Mouse (Mus musculus) frontal cortex, postnatal 14 days (tissue): ENCODE results near the gene Tmtc2.
A peak's percentile ranks its signal among the peaks of the same experiment; 100 is the strongest.

Experiments used
- DNase-seq, 2 experiments: peaks; one replicate each; pipeline ENCODE4 v3.0.0; 2022; ENCODE audit warnings: low spot score in 2 of 2

Gene Tmtc2

GRCm38 (mm10) chr10:105500482-105500881 lies 73.8 kb downstream of the Tmtc2 start:
- DNase-seq = no peak

DNA sequence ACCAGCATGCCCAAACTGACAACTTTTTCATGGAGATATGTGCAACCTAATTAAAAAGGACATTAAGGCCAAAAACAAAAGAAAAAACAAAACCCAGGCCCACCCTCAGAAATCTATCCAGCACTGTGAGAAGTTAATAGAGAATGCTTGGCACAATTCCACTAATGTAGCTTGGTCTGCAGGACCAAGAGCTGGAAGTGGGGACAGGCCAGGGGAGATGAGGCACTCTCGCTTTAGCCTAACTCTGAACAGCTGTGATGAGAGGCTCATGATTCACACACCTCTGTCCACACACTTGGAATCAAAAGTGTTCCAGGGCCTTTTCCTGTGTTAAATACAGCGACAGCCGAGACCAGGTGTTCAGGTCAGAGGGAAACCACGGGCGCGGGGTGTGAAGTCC lies 79.0 kb downstream of the Tmtc2 start:
- DNase-seq = no peak

DNA sequence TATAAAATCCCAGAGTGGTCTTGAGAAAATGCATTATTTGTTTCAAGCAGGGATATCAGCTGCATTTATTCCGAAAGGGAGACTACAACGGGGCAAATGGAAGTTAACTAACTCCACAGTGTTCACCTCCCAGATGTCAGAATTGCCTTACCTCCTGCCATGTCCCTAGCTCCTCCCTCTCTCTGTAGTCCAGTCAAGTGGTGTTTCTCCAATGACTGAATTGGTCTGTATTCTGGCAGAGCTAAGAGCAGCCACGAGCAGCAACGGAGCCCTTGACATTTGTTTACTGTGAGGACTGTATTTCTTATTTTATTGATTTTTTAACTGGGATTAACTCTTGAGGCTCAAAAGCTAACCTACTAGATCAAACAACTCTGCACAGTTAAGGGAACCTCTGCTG lies 81.8 kb downstream of the Tmtc2 start:
- no peak for DNase-seq

- DNase-seq = no peak
Measured at GRCm38 (mm10) chr10:105490748-105491147, 83.5 kb downstream of the Tmtc2 start.

DNA sequence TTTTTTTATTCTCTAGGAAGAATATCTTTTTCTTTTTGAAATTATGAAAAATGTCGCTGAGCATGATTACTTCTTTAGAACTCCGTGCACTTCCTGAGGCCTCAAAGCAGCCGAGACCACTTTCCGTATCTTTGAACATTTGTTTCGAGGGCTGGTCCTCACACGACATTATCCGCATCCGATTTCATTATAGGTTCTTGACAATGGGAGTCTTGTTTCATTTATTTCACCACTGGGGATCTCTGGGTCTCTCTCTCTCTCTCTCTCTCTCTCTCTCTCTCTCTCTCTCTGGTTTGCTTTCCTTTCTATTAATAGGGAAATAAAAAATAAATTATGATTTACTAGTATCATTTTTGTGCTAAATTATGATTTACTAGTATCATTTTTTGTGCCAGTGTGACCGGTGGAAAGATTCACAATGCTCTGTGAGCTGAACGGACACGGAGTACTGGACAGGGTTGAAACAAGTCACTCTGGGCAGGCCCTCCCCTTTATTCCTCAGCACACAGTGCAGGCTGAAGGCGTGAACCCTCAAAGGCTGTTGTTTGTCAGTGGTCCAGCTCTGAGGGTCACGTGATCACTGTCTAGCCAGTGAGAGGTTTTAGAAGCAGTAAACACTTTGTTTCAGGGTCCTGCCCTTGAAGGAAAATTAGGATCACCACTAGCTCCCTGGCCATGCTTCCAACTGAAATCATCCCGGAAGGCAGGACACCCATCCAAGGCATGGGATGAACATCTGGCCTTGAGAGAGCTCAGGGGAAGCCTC lies 84.1 kb downstream of the Tmtc2 start:
- no peak for DNase-seq

- no peak for DNase-seq
Measured at GRCm38 (mm10) chr10:105486977-105487376, 87.3 kb downstream of the Tmtc2 start.

- no peak for DNase-seq
Measured at GRCm38 (mm10) chr10:105484355-105485094, 89.7 kb downstream of the Tmtc2 start.

GRCm38 (mm10) chr10:105479771-105480170 lies 94.5 kb downstream of the Tmtc2 start:
- no peak for DNase-seq

DNA sequence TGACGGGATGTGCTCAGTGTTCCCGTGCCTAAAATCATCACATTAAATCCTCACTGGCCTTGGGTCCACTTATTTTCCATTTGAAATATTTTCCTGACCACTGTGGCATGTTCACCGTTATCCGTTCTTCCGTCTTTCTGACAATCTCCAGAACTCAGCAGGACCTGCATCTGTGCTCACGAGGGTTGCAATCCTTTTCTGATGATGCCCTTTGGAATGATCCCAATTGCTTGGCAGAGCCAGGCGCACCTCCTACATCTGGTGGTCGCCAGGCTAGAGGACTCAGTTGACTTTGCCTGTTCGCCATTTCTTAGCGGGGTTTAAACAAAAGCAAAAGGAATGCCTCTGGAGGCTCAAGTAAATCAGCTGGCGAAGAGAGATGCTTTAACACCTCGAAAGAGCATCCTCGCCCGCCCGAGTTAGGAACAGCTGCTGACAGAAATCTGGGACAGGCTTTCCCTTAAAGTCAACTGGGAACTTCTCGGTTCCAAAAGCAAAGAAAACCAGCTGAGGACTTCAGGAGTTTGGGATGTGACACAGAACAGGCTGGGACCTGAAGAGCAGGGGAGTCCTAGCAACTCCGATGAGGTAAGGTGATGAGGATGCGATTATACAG lies 96.5 kb downstream of the Tmtc2 start:
- DNase-seq = peak in 1 of 2 experiments; percentile 10

DNA sequence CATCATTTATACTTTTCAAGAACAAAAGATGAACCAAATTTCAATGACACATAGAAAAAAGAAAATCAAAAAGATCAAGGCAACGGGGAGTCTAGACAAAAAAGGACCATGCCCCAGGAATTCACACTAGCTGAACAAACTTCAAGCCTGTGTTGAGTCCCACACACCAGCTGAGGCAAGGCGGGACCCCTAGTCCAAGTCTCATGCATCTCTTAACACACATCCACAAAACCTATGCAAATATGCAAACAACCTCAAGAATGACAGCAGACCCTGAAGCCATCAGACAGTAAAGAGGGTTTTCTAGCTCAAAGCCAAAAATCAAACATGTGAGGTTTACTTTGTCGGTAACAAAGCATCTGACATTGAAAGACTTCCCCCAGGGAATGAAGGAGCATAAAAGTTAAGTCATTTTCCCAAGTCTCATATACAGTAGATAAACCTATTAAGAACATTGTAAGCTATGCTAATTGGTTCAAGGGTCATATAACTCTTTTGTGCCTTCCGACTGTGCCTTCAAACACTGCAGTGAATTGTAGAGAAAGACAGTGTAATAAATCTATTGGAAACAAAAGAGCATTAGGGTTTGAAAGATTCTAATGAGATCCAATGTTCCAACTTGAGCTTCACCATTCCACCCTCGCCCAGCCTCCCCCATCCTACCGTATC lies 100.0 kb downstream of the Tmtc2 start:
- no peak for DNase-seq

- DNase-seq = no peak
Measured at GRCm38 (mm10) chr10:105464378-105464777, 109.9 kb downstream of the Tmtc2 start.

DNA sequence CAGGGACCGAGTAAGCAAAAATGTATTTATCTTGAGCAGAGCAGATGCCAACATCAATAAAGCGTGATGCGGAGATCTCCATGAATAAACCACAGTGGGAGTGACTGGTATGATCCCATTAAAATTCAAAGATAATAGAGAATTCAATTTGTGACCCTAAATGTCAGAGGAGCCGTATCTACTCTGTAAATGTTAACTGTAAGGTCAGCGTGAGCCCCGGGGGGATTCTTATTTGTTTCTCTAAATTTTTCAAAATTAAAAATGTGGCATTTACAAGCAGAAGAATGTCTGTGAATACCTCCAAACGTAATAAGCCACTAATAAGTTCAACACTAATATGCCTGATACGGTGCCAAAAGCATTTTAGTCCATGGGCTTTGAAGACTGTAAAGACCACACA lies 120.8 kb downstream of the Tmtc2 start:
- DNase-seq = no peak

DNA sequence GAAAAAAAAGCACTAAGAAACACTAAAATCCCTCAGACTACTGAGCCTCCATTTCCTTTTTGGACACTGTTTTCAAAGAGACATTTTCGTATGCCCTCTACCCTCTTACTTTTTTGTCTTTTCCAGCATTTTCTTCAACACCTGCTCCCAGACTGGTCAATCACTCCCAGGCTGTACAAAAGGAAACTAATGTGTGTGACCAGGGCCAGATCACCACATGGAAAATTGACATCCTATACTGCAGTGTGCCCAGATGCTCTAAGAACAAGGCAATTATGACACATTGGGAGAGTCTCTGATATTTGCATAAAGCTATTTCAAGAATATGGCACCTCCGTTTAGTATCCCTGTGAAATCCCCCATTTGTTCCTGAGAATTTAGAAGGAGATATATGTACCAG lies 127.1 kb downstream of the Tmtc2 start:
- DNase-seq = no peak

GRCm38 (mm10) chr10:105444309-105444708 lies 129.9 kb downstream of the Tmtc2 start:
- no peak for DNase-seq

GRCm38 (mm10) chr10:105434879-105435278 lies 139.4 kb downstream of the Tmtc2 start:
- DNase-seq = no peak

DNA sequence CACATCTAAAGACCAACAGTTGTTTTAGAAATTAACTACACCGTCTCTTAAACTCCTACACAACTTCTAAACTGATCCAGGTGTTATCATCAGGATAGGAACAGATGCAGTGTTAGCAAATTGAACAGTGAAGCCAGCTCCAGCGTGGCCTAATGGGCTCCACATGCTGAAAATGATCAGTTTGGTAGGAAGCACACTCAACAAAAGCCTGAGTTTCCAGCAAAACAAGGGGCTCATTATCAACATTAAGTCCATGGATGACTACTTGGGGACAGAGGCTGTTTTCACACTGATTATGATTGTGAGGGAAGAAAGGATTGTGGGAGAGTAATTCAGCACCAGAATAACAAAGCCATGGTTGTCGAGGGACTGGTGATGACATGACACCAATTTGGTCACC lies 143.4 kb downstream of the Tmtc2 start:
- DNase-seq = no peak

- no peak for DNase-seq
Measured at GRCm38 (mm10) chr10:105430232-105430631, 144.0 kb downstream of the Tmtc2 start.

DNA sequence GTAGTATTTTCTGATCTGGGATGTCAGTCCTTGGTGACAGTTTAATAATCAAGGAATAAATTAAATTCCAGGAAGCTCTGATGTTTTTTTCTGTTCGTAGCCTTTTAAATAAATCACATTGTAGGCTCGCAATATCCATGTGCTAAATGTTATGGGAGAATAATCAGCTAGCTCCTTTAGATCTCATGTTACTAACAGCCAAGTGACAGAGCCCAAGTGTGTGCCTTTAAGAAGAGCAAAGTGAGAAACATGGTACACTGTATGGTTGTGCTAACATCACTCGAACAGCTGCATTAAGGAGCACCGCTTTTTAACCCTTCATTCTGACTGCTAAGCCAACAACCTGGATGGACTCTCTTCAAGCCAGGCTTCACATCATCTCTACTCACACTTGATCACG lies 146.2 kb downstream of the Tmtc2 start:
- DNase-seq = no peak

GRCm38 (mm10) chr10:105427625-105428024 lies 146.6 kb downstream of the Tmtc2 start:
- DNase-seq = no peak

GRCm38 (mm10) chr10:105425052-105425451 lies 149.2 kb downstream of the Tmtc2 start:
- no peak for DNase-seq

GRCm38 (mm10) chr10:105423187-105423586 lies 151.1 kb downstream of the Tmtc2 start:
- DNase-seq = no peak

DNA sequence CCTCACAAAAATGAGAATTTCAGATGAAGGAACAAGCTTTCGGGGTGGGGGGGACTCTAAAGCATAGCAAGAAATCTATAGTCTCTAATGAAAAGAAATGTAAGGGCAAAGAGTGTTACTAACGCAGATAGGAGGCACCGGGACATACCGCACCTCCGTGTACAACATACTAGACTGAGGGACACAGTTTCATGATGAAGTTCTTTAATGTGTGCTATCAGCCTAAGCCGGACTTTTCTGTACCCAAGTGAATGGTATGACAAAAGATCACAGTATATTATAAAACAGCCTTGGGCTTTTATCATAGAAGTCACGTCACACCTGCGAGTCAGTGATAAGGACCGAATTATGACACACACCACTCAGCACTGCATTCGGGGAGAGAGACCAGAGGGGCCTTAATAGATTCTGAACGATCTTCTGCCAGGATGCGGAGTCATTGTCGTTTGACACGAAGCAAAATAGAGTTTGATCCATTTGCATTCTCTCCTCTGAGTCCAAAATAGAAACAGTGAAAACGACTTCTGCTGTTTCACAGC lies 156.3 kb downstream of the Tmtc2 start:
- no peak for DNase-seq
